Mouse (Mus musculus): Measurements from ENCODE around the gene Cul3.

The Cul3 gene

GRCm38 (mm10) chr1:80278731-80279130, 61.5 kb downstream of the Cul3 start:
- DNase-seq = no peak

DNA sequence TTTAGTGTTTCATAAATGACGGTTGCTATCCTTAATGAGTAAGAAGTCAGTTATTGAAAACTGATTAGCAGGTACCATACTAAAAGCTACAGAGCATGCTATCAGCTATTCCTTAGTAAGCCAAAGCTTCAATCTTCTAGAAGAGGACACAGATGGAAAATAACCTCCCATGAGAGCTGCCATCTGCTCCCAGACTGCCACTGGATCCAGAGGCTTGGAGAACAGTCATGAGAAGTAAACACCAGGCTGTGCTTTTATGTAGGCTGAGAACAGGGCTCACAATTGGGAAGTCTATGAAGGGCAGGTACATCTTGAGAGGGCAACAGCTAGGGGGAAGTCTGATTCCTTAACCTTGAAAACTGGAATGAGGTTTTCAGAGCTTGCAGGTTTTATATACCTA, 79.8 kb downstream of the Cul3 start:
- peak in 1 of 2 experiments; percentile 16 for DNase-seq

DNA sequence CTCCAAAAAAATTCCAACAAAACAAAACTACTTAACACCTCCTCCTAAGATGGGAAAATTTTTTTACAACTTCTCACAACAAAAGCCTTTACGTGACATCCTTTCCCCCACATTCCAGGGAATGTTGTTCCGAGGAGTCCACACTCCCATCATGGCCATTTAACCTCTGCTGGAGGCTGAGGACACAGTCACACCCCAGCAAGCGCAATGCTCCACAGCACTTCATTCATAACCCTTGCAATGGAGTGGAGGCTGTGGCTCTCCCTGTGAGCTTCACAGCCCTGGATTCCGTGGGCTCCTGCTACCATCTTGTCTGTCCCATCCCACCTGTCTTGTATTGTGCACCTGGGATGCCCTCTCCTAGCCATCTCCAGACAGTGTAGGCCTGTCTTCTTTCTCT, 81.6 kb downstream of the Cul3 start:
- DNase-seq = no peak

- DNase-seq = no peak
Observed at GRCm38 (mm10) chr1:80253309-80253708, 87.0 kb downstream of the Cul3 start.

DNA sequence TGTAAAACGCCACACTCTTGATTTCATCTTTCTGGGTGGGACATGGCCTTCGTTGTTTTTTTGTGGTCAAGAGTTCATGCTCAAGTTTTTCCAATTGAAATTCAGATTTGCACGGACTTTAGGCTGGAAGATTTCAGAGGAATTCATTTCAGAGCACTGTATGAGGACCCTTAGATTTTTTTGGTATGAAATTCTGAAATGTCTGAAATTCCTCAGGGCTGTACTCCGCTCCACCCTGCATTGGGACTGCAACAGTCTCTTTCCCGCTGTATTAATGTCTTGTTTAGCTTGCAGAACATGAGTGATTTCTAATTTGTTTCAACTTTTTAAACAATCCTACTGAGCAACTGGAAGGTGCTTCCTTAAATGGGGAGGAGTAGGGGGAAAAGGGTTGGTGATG, 90.0 kb downstream of the Cul3 start:
- no peak for DNase-seq

DNA sequence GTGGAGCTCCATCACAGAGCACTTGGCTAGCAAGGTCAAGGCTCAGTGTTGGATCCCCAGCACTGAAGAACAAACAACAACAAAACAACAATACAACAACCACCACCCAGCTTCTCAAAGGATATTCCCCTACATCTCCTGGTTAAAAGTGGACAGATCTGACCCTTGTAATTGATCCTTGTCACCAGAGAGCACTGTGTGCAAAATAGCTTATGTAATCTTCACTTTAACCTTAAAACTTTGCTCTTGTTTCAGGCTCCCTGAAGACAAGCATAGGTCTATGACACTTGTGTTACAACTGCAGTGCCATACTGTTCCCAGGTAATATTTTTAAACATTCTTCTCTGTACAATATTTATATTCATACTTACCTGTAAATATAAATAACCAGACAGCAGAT, 93.1 kb downstream of the Cul3 start:
- no peak for DNase-seq

DNA sequence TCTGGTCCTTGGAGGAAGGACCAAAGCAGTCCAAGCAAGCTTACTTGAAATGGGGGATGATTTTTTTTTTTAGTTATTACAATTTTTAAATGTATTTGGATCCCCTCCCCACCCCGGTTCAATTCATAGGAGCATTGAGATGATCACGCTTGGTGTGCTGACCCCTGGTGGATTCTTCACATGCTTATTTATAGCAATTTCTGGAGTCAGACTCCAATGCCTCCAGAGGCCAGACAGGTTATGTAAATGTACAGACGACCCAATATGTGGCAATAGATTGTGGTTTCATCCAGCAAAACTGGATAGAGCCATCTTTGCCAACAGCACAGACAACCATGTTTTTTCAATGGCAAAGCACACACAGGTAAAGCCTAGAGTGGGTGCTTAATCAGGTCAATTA, 96.2 kb downstream of the Cul3 start:
- no peak for DNase-seq

DNA sequence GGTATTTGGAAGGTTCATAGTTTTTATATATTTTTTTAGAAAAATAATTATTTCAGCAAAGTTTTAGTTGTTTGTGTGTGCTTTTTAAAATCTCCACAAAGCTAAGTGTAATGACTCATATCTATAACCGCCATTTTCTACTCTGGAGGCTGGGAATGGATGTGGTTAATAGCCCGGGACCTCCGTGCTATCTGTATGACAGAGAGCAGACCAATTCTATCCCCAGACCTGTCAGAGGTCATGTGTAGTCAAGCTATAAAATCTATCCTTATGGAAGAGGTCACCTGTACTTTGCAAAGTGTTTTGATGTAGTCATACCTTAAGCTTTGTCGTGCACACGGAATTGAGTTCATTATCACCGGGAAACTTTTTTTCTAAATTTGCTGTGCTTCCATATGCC, 98.7 kb downstream of the Cul3 start:
- DNase-seq = no peak

- DNase-seq = no peak
Observed at GRCm38 (mm10) chr1:80240017-80240660, 100.1 kb downstream of the Cul3 start.

- no peak for DNase-seq
Observed at GRCm38 (mm10) chr1:80239481-80239880, 100.8 kb downstream of the Cul3 start.

DNA sequence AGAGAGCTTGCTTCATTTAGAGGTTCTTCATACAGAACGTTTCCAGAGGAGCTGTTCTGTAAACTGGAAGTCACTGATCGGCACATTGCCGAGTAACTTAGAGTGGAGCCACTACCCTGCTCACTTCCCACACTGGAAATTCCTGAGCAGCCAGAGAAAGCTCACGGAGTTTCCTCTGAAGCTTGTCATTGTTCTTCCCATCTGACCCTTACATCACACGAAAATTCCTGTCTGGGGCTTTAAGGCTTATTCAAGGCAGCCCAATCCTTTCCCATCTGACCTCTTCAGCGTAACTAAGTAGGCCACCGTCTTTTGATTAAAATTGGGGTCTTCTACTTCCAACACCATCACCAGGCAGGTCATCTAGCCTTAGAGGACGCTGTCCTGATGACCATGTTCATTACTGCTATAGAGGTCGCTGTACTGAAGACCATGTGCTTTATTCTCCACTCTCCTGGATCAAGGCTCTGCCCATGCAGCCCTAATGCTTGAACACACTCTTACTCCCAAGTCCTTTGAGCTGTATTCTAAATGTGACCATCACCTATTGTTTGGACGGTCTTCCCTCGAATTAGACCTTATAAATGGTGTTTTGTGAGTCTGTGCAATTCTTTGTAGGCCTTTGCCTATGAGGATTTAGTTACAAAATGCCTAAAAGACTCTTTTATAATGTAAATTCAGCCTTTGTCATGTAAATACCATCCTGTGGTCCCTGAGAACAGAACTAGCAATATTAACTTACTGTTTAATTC, 103.2 kb downstream of the Cul3 start:
- no peak for DNase-seq

- no peak for DNase-seq
Observed at GRCm38 (mm10) chr1:80236126-80236525, 104.2 kb downstream of the Cul3 start.

DNA sequence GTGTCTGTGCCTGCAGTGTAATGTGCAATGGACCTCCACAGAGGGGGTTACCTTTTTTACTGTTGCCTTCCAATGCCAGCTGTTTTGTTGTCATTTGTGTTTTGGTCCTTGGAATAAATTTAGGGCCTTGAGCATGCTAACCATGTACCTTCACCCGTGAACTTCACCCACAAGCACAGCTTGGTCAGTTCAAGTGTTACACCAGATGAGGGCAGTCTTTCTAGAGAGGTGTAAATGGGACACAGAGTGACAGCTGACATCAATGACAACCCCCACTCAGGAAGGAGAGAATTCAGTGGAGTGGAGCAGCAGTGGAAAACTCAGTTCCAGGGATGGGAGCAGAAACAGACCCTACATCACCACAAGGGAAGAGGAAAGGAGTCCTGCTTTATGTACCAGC, 109.7 kb downstream of the Cul3 start:
- no peak for DNase-seq

DNA sequence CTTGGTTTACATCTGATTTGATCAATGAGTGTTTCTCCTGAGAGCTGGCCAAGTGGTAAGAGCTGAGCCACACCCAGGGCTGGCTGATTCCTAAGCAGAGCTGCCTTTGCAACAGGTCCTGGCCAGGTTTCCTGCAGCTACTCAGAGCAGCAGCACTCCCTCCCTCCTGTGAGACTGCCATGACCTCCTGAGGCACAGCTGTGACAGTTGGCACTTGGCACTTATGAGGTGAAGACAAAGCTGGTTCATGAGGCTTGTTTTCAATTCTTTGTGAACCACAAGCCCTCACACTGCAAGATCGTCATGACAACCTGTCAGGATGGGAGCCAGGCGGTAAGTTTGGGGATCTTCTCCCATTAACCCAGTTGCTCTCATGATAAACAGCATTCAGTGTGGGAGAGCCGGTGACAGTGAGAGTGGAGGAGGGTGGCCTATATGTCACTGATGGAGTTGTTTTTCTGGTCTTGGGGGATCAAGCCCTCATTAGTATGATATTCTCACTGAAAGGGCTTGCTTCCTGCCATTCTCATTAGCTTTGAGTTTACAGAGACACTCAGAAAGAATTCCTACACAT, 115.4 kb downstream of the Cul3 start:
- DNase-seq = no peak

- no peak for DNase-seq
Observed at GRCm38 (mm10) chr1:80221151-80221550, 119.1 kb downstream of the Cul3 start.

DNA sequence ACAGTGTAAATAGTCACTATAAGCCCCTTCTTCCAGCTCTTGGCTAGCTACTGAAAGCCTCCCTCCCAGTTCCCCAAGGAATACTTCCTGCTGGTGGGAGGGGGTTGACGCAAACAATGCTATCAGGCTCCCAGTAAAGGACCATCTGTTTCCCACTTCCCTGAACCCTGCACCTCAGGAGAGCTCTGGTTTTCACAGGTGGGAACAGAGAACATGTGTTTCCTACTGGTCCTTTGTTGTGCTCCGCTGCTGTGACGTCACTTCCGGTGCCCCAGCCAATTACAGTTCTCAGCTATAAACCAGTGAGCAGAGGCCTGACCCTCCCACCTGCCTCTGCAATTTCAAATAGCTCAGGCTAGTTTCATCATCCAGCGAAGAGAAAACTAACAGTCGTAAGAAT, 122.0 kb downstream of the Cul3 start, which contains the start of gene Fam124b:
TSS of gene Fam124b (minus strand) at position 206 of the 400 bp plus-strand sequence.
- no peak for DNase-seq
